Mouse (Mus musculus): ENCODE measurements around the gene Wfdc3.

- peak; percentile 38; the same call in 1 of the 2 replicates for TF ChIP-seq FLI1 (IDR thresholded peaks at IDR 0.05; ENCODE audit: low read length)
- no peak for TF ChIP-seq GATA1 (IDR thresholded peaks at IDR 0.05; ENCODE audit: borderline replicate concordance, low read length)
These were observed at the start of gene Wfdc3, which contains the start of gene Dnttip1 for GRCm38 (mm10) chr2:164745843-164746479.

All from megakaryocyte, embryonic 14.5 days (primary cell).